Mouse (Mus musculus): Measurements from ENCODE around the gene Apobec4. TPM values are rescaled to one million over a fixed set of nuclear protein-coding genes. Genes with fewer than 3 reads are reported as not detected.
"Not testable (repeated sequence)": the region's sequence is repeated elsewhere in the genome, so short reads cannot be mapped to it uniquely, and the experiment has no call there.

Gene Apobec4
- polyA plus RNA-seq, 1 experiment = 0.46 TPM

GRCm38 (mm10) chr1:152784620-152785019 is 34.3 kb downstream of the Apobec4 start:
- H3K4me3 ChIP-seq (replicated peaks; ENCODE audit: extremely low read depth, low read depth, low read length) = no peak overlapping the region
- H3K4me1 ChIP-seq (ENCODE audit: control insufficient read depth, insufficient read depth, low read length) = no peaks in the 10 kb centered on the region
- TF ChIP-seq CTCF (IDR thresholded peaks at IDR 0.05; ENCODE audit: insufficient read depth, low read length) (no peak), POLR2A (IDR thresholded peaks at IDR 0.05; ENCODE audit: borderline replicate concordance, extremely low read depth, low read depth, low read length) (no peak)
- DNase-seq = no peak
- WGBS = 93% methylated on average over 8 of the region's 8 CpGs

- H3K4me3 ChIP-seq (replicated peaks; ENCODE audit: extremely low read depth, low read depth, low read length); H3K4me1 ChIP-seq (ENCODE audit: control insufficient read depth, insufficient read depth, low read length); DNase-seq: not testable (repeated sequence)
- 77% methylated on average over 3 of the region's 3 CpGs for WGBS
These were observed 35.1 kb downstream of the Apobec4 start for GRCm38 (mm10) chr1:152785446-152785845.

- TF ChIP-seq POLR2A (IDR thresholded peaks at IDR 0.05; ENCODE audit: borderline replicate concordance, extremely low read depth, low read depth, low read length) = no peak
- TF ChIP-seq CTCF (IDR thresholded peaks at IDR 0.05; ENCODE audit: insufficient read depth, low read length) = no peak
- Histone ChIP-seq H3K4me1 (ENCODE audit: control insufficient read depth, insufficient read depth, low read length) (no peaks in the 10 kb centered on the region; the same call in 1 of the 2 replicates), H3K4me3 (replicated peaks; ENCODE audit: extremely low read depth, low read depth, low read length) (no peak overlapping the region)
- DNase-seq = no peak
- 78% methylated on average over 4 of the region's 4 CpGs for WGBS
These were observed 36.6 kb downstream of the Apobec4 start for GRCm38 (mm10) chr1:152786953-152787352.

GRCm38 (mm10) chr1:152788121-152788660 is 37.8 kb downstream of the Apobec4 start:
- Histone ChIP-seq H3K4me3 (replicated peaks; ENCODE audit: extremely low read depth, low read depth, low read length) (no peak overlapping the region), H3K4me1 (ENCODE audit: control insufficient read depth, insufficient read depth, low read length) (no peaks in the 10 kb centered on the region; the same call in 1 of the 2 replicates)
- 48% methylated on average over 4 of the region's 4 CpGs for WGBS
- DNase-seq = no peak
- TF ChIP-seq CTCF (IDR thresholded peaks at IDR 0.05; ENCODE audit: insufficient read depth, low read length) = no peak
- TF ChIP-seq POLR2A (IDR thresholded peaks at IDR 0.05; ENCODE audit: borderline replicate concordance, extremely low read depth, low read depth, low read length) = no peak

- peak; percentile 28 for DNase-seq
- 36% methylated on average over 12 of the region's 12 CpGs for WGBS
- TF ChIP-seq POLR2A (IDR thresholded peaks at IDR 0.05; ENCODE audit: borderline replicate concordance, extremely low read depth, low read depth, low read length) = no peak
- peak; percentile 23; the same call in 1 of the 2 replicates for TF ChIP-seq CTCF (IDR thresholded peaks at IDR 0.05; ENCODE audit: insufficient read depth, low read length)
- Histone ChIP-seq H3K4me3 (replicated peaks; ENCODE audit: extremely low read depth, low read depth, low read length) (no peak overlapping the region), H3K4me1 (ENCODE audit: control insufficient read depth, insufficient read depth, low read length) (no peaks in the 10 kb centered on the region; the same call in 1 of the 2 replicates)
These were observed 39.9 kb downstream of the Apobec4 start for GRCm38 (mm10) chr1:152790254-152790653.

- DNase-seq = no peak
- TF ChIP-seq CTCF (IDR thresholded peaks at IDR 0.05; ENCODE audit: insufficient read depth, low read length) = no peak
- no peak for TF ChIP-seq POLR2A (IDR thresholded peaks at IDR 0.05; ENCODE audit: borderline replicate concordance, extremely low read depth, low read depth, low read length)
- 18% methylated on average over 6 of the region's 6 CpGs for WGBS
These were observed 40.5 kb downstream of the Apobec4 start for GRCm38 (mm10) chr1:152790821-152791220.

GRCm38 (mm10) chr1:152791269-152791668 is 40.9 kb downstream of the Apobec4 start:
- WGBS = 54% methylated on average over 4 of the region's 4 CpGs
- TF ChIP-seq POLR2A (IDR thresholded peaks at IDR 0.05; ENCODE audit: borderline replicate concordance, extremely low read depth, low read depth, low read length) (no peak), CTCF (IDR thresholded peaks at IDR 0.05; ENCODE audit: insufficient read depth, low read length) (no peak)
- no peaks in the 10 kb centered on the region; the same call in 1 of the 2 replicates for H3K4me1 ChIP-seq (ENCODE audit: control insufficient read depth, insufficient read depth, low read length)
- no peak for DNase-seq
- no peak overlapping the region for H3K4me3 ChIP-seq (replicated peaks; ENCODE audit: extremely low read depth, low read depth, low read length)

More at GRCm38 (mm10) chr1:152790821-152791220, 40.5 kb downstream of the Apobec4 start:
- no peak overlapping the region for H3K4me3 ChIP-seq (replicated peaks; ENCODE audit: extremely low read depth, low read depth, low read length)
- H3K4me1 ChIP-seq (ENCODE audit: control insufficient read depth, insufficient read depth, low read length) = no peaks in the 10 kb centered on the region; the same call in 1 of the 2 replicates

- no peak for TF ChIP-seq CTCF (IDR thresholded peaks at IDR 0.05; ENCODE audit: insufficient read depth, low read length)
- TF ChIP-seq POLR2A (IDR thresholded peaks at IDR 0.05; ENCODE audit: borderline replicate concordance, extremely low read depth, low read depth, low read length) = no peak
- no peak overlapping the region for H3K4me3 ChIP-seq (replicated peaks; ENCODE audit: extremely low read depth, low read depth, low read length)
- WGBS = 73% methylated on average over 12 of the region's 12 CpGs
- no peaks in the 10 kb centered on the region; the same call in 1 of the 2 replicates for H3K4me1 ChIP-seq (ENCODE audit: control insufficient read depth, insufficient read depth, low read length)
- no peak for DNase-seq
These were observed 42.6 kb downstream of the Apobec4 start for GRCm38 (mm10) chr1:152792736-152793494.

GRCm38 (mm10) chr1:152793495-152794130 is 43.3 kb downstream of the Apobec4 start:
- no peak overlapping the region for H3K4me3 ChIP-seq (replicated peaks; ENCODE audit: extremely low read depth, low read depth, low read length)
- H3K4me1 ChIP-seq (ENCODE audit: control insufficient read depth, insufficient read depth, low read length) = no peaks in the 10 kb centered on the region; the same call in 1 of the 2 replicates
- TF ChIP-seq CTCF (IDR thresholded peaks at IDR 0.05; ENCODE audit: insufficient read depth, low read length) = no peak
- no peak for TF ChIP-seq POLR2A (IDR thresholded peaks at IDR 0.05; ENCODE audit: borderline replicate concordance, extremely low read depth, low read depth, low read length)
- 72% methylated on average over 6 of the region's 6 CpGs for WGBS
- no peak for DNase-seq
